Mouse (Mus musculus): ENCODE data around the gene Tnfsf14. TPM values are rescaled to one million over a fixed set of nuclear protein-coding genes. Genes with fewer than 3 reads are reported as not detected.

The Tnfsf14 gene
- polyA plus RNA-seq, 1 experiment from 2014 or later, result not detected

DNA sequence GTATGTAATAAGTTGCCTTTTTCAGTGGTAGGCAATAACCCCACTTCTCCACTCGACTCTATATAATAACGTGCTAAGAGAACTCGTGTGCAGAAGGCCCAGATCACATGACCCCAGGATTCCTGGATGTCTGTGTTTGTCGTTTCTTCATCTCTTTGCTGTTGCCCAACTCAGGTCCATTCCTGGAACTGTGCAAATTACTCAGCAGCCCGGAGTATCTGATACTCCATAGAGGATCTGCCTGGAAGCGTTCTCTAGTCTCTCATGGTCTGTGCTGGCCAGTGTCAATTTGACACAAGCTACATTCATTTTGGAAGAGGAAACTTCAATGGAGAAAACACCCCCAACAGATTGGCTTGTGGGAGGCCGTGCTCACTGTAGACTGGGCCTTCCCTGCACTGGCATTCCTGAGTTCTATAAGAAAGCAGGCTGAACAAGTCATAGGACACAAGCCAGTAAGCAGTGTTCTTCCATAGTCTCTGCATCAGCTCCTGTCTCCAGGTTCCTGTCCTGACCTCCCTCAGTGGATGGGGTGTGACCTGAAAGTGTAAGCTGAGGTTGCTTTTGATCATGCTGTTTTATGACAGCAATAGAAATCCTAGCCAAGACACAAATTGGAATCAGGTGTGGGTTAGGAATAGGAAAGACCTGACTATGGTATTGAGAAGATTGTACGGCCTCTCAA is 1.5 kb upstream of the Tnfsf14 start:
- Histone ChIP-seq H3K4me3 (no peak overlapping the region), H3K27ac (no peak overlapping the region), H3K9ac (no peak overlapping the region), H3K4me2 (no peak overlapping the region), H3K4me1 (no peaks in the 10 kb centered on the region), H3K36me3 (replicated peaks) (no peaks in the 10 kb centered on the region), H3K9me3 (no peaks in the 10 kb centered on the region), H3K27me3 (replicated peaks) (no peaks in the 10 kb centered on the region)
- 80% methylated on average over 8 of the region's 8 CpGs for WGBS
- ATAC-seq (replicated peaks), result no peak

DNA sequence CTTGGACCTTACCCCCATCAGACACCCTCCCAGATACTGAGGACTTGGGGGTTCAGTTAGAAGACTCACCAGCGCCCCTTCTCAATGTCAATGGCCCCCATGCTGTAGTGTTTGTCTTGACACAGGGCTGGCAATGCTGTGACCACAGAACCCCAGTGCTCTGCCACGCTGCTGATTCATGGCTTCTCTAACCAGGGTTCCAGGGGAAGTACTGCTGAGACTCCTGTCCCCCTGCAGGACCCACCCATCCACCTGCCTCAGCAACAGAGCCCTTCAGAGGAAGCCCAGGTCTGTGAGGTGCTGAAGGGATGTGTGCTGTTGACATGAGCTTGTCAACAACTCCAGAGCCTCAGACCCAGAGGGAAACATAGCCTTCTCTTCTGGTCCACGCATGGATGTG is 794 bp upstream of the Tnfsf14 start:
- no peaks in the 10 kb centered on the region for H3K9me3 ChIP-seq
- 84% methylated on average over 3 of the region's 3 CpGs for WGBS
- H3K27me3 ChIP-seq (replicated peaks), result no peaks in the 10 kb centered on the region
- ATAC-seq (replicated peaks), result no peak
- H3K36me3 ChIP-seq (replicated peaks), result no peaks in the 10 kb centered on the region
- no peak overlapping the region for H3K27ac ChIP-seq
- no peak overlapping the region for H3K4me3 ChIP-seq
- H3K4me1 ChIP-seq, result no peaks in the 10 kb centered on the region
- H3K9ac ChIP-seq, result no peak overlapping the region
- no peak overlapping the region for H3K4me2 ChIP-seq

DNA sequence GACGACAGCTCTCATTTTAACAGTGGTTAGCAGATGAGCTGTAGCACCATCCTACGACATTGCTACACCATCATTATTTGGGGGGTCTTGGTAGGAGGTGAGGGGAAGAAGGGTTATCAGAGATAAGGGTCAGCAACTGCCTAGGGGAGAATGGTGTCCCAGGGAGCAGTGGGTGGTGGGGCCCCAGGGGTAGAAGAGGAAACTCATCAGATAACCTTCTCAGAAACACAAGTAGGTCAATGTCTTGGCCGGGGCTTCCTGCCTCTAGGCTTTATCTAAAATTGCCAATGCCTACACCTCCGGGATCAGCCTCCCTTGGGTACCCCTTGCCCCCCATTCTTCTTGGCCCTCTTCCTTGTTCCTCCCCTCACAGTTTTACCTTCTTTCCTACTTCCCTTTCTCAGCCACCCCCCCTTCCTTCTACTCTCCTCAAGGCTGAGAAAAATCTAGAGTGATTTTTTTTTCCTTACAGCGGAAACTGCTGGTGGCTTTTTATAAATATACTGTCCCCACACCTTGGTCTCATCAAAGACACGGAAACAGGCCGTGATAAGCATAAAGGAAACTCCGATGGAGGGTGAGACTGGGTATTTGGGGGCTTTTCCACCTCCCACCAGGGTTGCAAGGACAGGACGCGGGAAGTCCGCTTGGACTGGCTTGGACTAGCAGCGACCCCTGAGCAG is 5.3 kb downstream of the Tnfsf14 start:
- Histone ChIP-seq H3K9me3 (no peaks in the 10 kb centered on the region), H3K4me1 (no peaks in the 10 kb centered on the region), H3K9ac (no peak overlapping the region), H3K4me2 (no peak overlapping the region), H3K36me3 (replicated peaks) (no peaks in the 10 kb centered on the region), H3K4me3 (no peak overlapping the region), H3K27me3 (replicated peaks) (no peaks in the 10 kb centered on the region), H3K27ac (no peak overlapping the region)
- 88% methylated on average over 12 of the region's 12 CpGs for whole genome bisulfite sequencing
- no peak for ATAC-seq (replicated peaks)

DNA sequence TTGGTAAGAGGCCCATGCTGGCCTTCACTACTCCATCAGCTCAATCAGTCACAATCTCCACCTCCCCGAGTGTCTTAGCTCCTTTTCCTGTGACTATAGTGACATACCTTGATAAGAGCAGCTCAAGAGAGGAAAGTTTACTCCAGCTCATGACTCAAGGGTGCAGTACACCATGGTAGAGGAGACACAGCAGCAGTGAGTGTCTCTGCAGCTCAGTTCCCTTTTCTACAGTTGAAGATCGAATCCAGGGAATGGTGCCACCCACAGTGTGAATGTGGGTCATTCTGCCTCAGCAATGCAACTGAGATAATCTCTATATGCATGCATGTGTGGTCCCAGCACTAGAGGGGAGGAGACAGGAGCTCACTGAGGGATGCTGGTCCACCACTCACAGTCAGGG is 8.3 kb downstream of the Tnfsf14 start:
- no peaks in the 10 kb centered on the region for H3K9me3 ChIP-seq
- no peak for ATAC-seq (replicated peaks)
- WGBS, result 73% methylated on average over 2 of the region's 2 CpGs
- H3K27me3 ChIP-seq (replicated peaks), result no peaks in the 10 kb centered on the region
- H3K4me3 ChIP-seq, result no peak overlapping the region
- no peaks in the 10 kb centered on the region for H3K36me3 ChIP-seq (replicated peaks)
- H3K4me2 ChIP-seq, result no peak overlapping the region
- no peak overlapping the region for H3K27ac ChIP-seq
- H3K4me1 ChIP-seq, result no peaks in the 10 kb centered on the region
- no peak overlapping the region for H3K9ac ChIP-seq

DNA sequence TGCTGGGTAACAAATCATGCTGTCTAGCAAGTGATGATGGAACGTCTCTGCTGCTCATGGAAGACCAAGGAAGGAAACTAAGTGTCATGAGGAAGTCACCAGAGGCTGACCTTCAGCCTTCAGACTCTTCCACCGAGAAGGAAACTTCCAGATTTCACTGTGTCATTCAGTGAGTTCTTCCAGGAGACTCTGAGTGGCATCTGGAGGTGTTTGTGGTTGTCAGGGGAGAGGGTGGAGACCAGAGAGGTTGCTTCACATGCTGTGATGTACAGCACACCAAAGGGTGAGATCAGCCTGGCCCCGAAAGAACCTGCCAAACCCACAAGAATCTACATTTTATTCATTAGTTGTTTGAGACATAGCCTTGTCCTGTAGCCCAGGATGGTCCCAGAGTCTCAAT is 11.1 kb downstream of the Tnfsf14 start:
- Histone ChIP-seq H3K27me3 (replicated peaks) (no peaks in the 10 kb centered on the region), H3K4me1 (no peaks in the 10 kb centered on the region), H3K4me3 (no peak overlapping the region), H3K4me2 (no peak overlapping the region), H3K9me3 (no peaks in the 10 kb centered on the region), H3K36me3 (replicated peaks) (no peaks in the 10 kb centered on the region), H3K27ac (no peak overlapping the region), H3K9ac (no peak overlapping the region)
- WGBS, result 76% methylated on average over 3 of the region's 3 CpGs
- ATAC-seq (replicated peaks), result no peak

DNA sequence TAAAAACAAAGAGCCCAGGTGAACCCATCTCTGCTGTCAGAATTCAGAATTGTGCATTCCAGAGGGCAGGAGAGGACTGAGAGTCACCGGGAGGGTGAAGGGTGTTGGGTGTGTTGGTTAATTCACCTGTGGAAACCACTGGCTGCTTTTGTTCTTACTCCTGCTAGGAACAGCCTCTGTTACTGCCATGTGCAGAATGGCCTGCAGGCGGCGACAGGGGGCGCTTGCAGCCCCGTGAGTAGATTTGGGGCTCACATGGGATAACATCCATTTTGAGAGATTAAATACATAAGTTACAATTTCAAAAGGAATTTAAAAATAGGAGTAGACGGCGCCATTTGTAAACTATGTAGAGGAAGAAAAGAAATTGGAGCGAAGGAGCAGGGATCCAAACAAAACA is 13.6 kb downstream of the Tnfsf14 start:
- H3K4me1 ChIP-seq, result no peaks in the 10 kb centered on the region
- H3K27me3 ChIP-seq (replicated peaks), result no peaks in the 10 kb centered on the region
- H3K9ac ChIP-seq, result no peak overlapping the region
- no peak overlapping the region for H3K27ac ChIP-seq
- WGBS, result 34% methylated on average over 8 of the region's 8 CpGs
- no peak overlapping the region for H3K4me2 ChIP-seq
- no peak overlapping the region for H3K4me3 ChIP-seq
- no peaks in the 10 kb centered on the region for H3K9me3 ChIP-seq
- H3K36me3 ChIP-seq (replicated peaks), result no peaks in the 10 kb centered on the region
- ATAC-seq (replicated peaks), result no peak

DNA sequence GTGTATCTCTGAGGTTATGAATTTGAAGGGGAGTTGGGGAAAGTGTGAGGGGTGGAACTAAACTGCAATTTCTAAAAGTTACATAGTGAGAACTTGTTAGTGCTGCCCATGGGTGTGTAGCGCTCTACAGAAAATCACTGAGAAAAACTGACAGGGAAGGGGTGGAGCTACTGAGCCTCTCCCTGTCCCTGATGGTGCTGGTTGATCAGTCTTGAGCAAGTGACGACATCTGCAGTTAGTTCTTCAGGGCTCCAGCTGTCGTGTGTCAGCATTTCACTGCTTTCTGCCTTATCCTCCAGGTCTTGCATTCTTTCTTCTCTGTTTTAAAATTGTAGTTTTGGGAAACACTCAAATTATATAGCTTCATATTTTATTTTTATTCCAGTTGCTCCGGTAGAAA is 20.6 kb downstream of the Tnfsf14 start:
- 72% methylated on average over 4 of the region's 4 CpGs for WGBS
- Histone ChIP-seq H3K9ac (no peak overlapping the region), H3K4me3 (no peak overlapping the region), H3K4me1 (no peaks in the 10 kb centered on the region), H3K27me3 (replicated peaks) (no peaks in the 10 kb centered on the region), H3K36me3 (replicated peaks) (no peaks in the 10 kb centered on the region), H3K9me3 (no peaks in the 10 kb centered on the region), H3K4me2 (no peak overlapping the region), H3K27ac (no peak overlapping the region)
- no peak for ATAC-seq (replicated peaks)

DNA sequence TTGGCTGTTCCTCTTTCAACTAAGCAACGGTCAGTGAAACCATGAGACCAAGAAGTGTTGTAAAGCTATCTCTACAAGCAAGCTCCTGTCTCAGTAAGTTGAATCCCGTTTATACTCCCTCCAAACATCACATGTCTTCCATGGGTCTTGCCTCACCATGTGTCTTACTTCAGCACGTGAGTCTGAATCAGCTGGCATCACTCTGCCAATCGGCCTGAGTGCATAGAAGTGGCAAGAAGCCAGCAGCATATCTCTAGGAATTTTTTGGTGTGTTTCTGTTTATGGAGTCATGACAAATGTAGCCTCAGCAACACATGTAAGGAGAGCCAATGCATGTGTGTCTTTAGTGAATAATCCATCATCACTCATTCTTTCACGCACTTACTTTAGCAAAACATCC is 21.6 kb downstream of the Tnfsf14 start:
- Histone ChIP-seq H3K36me3 (replicated peaks) (no peaks in the 10 kb centered on the region), H3K4me1 (no peaks in the 10 kb centered on the region), H3K9ac (no peak overlapping the region), H3K4me3 (no peak overlapping the region), H3K9me3 (no peaks in the 10 kb centered on the region), H3K27me3 (replicated peaks) (no peaks in the 10 kb centered on the region), H3K4me2 (no peak overlapping the region), H3K27ac (no peak overlapping the region)
- ATAC-seq (replicated peaks), result no peak
- WGBS, result 78% methylated on average over 5 of the region's 5 CpGs

DNA sequence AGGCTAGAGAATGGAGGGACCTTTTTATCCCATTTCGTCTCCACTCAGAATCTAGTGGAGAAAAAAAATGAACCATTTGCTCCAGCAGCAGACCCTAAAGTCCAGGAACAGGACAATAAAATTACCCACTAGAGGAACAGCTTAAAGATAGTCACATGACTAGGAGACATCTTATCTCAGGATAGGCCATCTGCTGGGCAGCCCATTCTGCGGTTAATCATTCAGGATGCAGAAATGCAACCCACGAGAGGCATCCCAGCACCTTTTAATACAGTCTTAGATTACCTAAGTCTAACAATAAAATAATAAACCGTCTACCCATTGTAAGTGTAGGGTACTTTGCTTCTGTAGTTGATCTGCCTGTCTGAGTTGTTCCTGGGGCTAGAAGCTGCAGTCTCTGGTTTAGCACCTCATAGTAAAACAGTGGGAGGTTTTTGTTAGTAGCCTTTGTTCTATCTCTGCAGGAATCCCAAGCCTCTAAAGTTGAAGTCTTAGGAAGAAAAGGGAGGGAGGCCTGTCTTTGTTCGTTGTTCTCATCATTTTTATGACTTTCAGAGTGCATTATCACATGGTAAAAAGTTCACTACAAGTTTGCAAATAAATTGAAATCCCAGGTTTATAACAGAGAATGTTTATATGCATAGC is 23.2 kb downstream of the Tnfsf14 start:
- H3K4me3 ChIP-seq, result no peak overlapping the region
- 61% methylated on average over 5 of the region's 5 CpGs for WGBS
- no peaks in the 10 kb centered on the region for H3K4me1 ChIP-seq
- no peaks in the 10 kb centered on the region for H3K27me3 ChIP-seq (replicated peaks)
- no peak for ATAC-seq (replicated peaks)
- H3K4me2 ChIP-seq, result no peak overlapping the region
- no peak overlapping the region for H3K27ac ChIP-seq
- no peak overlapping the region for H3K9ac ChIP-seq
- no peaks in the 10 kb centered on the region for H3K9me3 ChIP-seq
- H3K36me3 ChIP-seq (replicated peaks), result no peaks in the 10 kb centered on the region

DNA sequence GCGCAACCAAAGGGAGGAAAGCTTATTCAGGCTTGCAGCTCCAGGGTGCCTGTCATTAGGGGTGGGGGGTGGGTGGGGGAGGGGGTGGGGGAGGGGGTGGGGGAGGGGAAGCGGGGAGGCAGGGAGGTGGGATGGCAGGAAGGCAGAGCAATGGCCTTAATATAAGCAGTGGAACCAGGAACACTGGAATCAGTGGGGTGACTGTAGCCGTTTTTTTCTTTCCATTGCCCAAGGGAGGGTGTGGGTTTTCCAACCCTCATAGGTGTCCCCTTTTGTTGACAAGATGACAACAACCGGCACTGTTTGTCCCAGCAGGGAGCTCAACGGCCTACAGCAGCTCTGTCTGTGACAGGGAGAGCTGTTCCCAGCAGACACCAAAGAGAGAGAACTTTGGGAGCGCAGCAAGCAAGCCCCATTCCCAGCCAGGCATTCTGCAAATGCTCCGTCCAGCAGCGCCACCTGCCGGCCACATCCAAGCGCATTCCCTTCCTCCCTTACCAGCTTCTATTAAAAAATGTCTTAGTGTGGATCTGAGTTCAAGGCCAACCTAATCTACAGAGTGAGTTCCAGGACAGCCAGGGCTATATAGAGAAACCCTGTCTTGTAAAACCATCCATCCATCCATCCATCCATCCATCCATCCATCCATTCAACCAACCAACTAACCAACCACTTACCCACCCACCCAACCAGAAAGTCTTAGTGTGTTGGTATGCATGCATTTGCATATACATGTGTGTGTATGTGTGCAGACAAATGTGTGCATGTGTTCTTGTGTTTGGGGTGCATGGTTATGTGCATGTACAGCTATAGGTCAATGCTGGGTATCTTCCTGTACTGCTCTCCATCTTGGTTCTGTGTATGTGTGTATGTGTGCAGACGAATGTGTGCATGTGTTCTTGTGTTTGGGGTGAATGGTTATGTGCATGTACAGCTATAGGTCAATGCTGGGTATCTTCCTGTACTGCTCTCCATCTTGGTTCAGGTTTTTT is 26.9 kb downstream of the Tnfsf14 start:
- H3K9ac ChIP-seq, result no peak overlapping the region
- no peak overlapping the region for H3K4me2 ChIP-seq
- no peak overlapping the region for H3K27ac ChIP-seq
- H3K4me1 ChIP-seq, result no peaks in the 10 kb centered on the region
- H3K36me3 ChIP-seq (replicated peaks), result no peaks in the 10 kb centered on the region
- H3K4me3 ChIP-seq, result no peak overlapping the region
- H3K9me3 ChIP-seq, result no peaks in the 10 kb centered on the region
- peak; percentile 82 for ATAC-seq (replicated peaks)
- WGBS, result 10% methylated on average over 11 of the region's 11 CpGs
- no peaks in the 10 kb centered on the region for H3K27me3 ChIP-seq (replicated peaks)

DNA sequence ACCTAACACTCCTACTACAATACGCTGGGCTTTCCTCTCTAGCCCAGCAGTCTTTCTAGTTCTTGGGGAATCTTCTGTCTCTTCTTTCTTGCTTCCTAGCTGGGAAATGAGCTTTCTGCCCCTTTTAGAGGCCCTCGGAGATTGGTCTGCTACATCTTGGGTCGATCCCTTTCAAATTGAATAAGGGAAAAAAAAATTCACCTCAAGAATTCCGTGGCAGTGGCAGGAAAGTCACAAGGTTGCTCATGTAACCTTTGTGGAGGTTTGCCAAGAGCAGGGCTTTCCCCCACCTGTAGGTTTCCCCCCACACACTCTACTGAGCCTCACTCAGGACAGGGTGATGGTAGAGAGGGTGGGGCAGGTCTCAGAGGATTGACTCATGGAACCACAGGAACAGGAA is 40.2 kb downstream of the Tnfsf14 start:
- no peak overlapping the region for H3K4me2 ChIP-seq
- H3K4me1 ChIP-seq, result peaks cover 4% of the 10 kb centered on the region; the same call in 1 of the 2 replicates
- H3K4me3 ChIP-seq, result no peak overlapping the region
- ATAC-seq (replicated peaks), result no peak
- no peak overlapping the region for H3K27ac ChIP-seq
- H3K9ac ChIP-seq, result no peak overlapping the region
- 88% methylated on average over 4 of the region's 4 CpGs for WGBS
- H3K36me3 ChIP-seq (replicated peaks), result no peaks in the 10 kb centered on the region
- H3K27me3 ChIP-seq (replicated peaks), result peaks cover 6% of the 10 kb centered on the region; the same call in 1 of the 2 replicates
- H3K9me3 ChIP-seq, result no peaks in the 10 kb centered on the region

DNA sequence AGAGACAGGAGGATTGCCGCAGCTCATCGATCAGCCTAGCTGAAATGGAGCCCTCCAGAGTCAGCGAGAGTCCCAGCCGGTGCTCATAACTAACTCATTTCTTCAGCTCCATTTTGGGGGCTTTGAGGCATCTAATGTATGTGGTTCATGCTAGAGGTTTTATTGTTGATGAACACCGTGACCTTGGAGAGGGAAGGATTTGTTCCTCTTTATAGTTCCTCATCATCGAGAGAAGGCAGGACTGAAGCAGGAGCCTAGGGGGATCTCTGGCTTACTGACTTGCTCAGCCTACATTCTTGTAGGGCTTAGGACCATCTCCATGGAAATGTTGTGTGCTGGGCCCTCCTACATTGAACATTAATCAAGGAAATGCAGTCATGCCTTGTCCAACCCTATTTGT is 41.0 kb downstream of the Tnfsf14 start:
- H3K4me3 ChIP-seq, result no peak overlapping the region
- H3K4me2 ChIP-seq, result no peak overlapping the region
- 62% methylated on average over 6 of the region's 6 CpGs for WGBS
- no peaks in the 10 kb centered on the region for H3K36me3 ChIP-seq (replicated peaks)
- no peaks in the 10 kb centered on the region for H3K9me3 ChIP-seq
- H3K27ac ChIP-seq, result no peak overlapping the region
- no peak overlapping the region for H3K9ac ChIP-seq
- no peak for ATAC-seq (replicated peaks)
- H3K4me1 ChIP-seq, result peaks cover 4% of the 10 kb centered on the region; the same call in 1 of the 2 replicates
- peaks cover 11% of the 10 kb centered on the region for H3K27me3 ChIP-seq (replicated peaks)

Data from midbrain, embryonic 15.5 days (tissue).